Mouse (Mus musculus): ENCODE results near the gene Wdr81. TPM values are rescaled to one million over a fixed set of nuclear protein-coding genes. Genes with fewer than 3 reads are reported as not detected.

The Wdr81 gene
- polyA plus RNA-seq, 1 experiment, result 12.8 TPM

DNA sequence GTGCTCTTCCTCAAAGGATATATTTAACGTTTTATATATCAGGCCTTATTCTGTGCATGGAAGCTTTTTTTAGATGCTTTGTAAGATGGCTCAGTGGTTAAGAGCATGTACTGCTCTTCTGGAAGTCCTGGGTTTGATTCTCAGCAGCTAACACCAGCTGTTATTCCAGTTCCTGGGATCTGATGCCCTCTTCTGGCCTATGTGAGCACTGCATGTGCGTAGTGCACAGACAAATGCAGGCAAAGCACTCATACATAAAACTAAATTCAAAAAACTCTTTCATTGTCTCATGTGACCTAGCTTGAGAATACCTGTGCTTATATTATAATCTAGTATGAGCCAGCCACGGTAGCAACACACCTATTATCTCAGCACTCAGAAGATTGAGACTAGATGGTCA, 47.7 kb downstream of the Wdr81 start:
- TF ChIP-seq CTCF (IDR thresholded peaks at IDR 0.05; ENCODE audit: extremely low read depth, insufficient read depth, low read length), result peak; percentile 45; the same call in 1 of the 2 replicates
- no peak for TF ChIP-seq POLR2A (IDR thresholded peaks at IDR 0.05; ENCODE audit: extremely low read depth, insufficient read depth, low read length)
- H3K27ac ChIP-seq (ENCODE audit: insufficient read depth, low read length), result no peak overlapping the region
- H3K4me3 ChIP-seq (ENCODE audit: insufficient read depth, low read length), result no peak overlapping the region
- no peaks in the 10 kb centered on the region; the same call in 1 of the 2 replicates for H3K4me1 ChIP-seq (ENCODE audit: control insufficient read depth, insufficient read depth, low read length)

DNA sequence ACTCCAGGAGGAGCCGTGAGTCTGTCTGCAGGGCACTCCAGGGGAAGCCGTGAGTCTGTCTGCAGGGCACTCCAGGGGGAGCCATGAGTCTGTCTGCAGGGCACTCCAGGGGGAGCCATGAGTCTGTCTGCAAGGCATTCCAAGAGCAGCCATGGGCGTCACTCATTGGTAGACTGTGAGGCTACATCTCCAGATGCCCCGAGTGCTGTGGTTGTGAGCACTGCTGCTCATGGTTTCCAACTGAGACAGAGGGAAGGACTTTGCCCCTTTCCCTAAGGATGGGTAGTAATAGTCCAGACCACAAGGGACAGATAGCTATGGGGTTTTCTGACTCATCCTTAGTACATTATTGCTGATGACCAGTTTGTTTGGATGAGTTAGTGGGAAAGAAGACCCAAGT, 48.4 kb downstream of the Wdr81 start:
- TF ChIP-seq CTCF (IDR thresholded peaks at IDR 0.05; ENCODE audit: extremely low read depth, insufficient read depth, low read length), result no peak
- no peak for TF ChIP-seq POLR2A (IDR thresholded peaks at IDR 0.05; ENCODE audit: extremely low read depth, insufficient read depth, low read length)
- H3K4me3 ChIP-seq (ENCODE audit: insufficient read depth, low read length), result no peak overlapping the region
- H3K4me1 ChIP-seq (ENCODE audit: control insufficient read depth, insufficient read depth, low read length), result no peaks in the 10 kb centered on the region; the same call in 1 of the 2 replicates
- H3K27ac ChIP-seq (ENCODE audit: insufficient read depth, low read length), result no peak overlapping the region

DNA sequence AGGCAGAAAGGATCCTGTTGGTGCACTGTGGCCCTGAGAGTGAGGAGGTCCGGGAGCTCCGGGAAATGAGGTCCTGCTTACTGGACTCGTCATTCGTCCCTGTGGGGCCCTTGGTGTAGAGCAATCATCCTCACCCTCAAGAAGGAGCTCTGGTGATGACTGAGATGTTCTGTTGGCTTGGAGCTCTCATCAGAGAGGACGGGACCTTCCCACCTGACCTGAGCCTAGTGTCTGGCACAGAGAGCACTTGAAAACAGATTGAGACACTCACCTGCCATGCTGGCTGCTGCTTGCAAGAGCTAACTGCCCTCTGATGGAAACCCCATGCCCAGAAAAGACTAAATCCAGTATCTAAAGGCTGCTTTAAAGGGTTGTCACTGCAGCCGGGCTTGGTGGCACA, 49.7 kb downstream of the Wdr81 start:
- TF ChIP-seq POLR2A (IDR thresholded peaks at IDR 0.05; ENCODE audit: extremely low read depth, insufficient read depth, low read length), result no peak
- TF ChIP-seq CTCF (IDR thresholded peaks at IDR 0.05; ENCODE audit: extremely low read depth, insufficient read depth, low read length), result no peak
- H3K4me1 ChIP-seq (ENCODE audit: control insufficient read depth, insufficient read depth, low read length), result peaks cover 1% of the 10 kb centered on the region
- no peak overlapping the region for H3K27ac ChIP-seq (ENCODE audit: insufficient read depth, low read length)
- H3K4me3 ChIP-seq (ENCODE audit: insufficient read depth, low read length), result no peak overlapping the region

DNA sequence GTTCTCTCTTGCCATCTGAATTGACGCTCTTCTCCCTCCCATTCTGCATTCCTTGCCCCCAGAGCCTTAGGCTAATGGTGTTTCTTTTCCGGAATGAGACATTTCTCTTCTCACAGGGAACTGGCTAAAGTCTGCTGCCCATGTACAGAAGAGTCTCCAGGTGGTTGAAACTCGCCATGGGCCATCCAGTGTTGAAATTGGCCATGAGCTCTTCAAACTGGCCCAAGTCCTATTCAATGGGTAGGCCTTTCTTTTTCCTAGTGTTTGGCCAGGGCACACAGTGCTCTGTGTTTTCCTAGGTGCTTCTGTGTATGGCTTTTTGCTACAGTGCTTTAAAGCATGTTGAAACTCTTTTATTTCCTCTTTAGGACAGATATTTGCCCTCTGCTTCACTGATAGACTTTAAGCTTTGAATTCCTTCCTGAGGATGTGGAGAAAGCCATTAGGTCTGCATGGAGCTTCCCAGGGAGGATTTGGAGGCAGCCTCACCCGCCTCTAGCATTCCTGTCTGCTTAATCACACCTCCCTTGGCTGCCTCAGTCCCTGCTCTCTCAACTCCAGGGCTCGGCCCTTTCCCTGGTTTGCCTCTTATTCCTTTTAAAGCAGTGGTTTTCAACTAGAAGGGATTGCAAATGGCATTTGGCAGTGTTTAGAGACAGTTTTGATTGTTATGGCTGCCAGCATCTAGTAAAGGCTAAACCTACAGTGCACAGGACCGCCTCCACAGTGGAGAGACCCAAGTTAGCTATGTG, 51.0 kb downstream of the Wdr81 start:
- TF ChIP-seq POLR2A (IDR thresholded peaks at IDR 0.05; ENCODE audit: extremely low read depth, insufficient read depth, low read length) (no peak), CTCF (IDR thresholded peaks at IDR 0.05; ENCODE audit: extremely low read depth, insufficient read depth, low read length) (no peak)
- H3K27ac ChIP-seq (ENCODE audit: insufficient read depth, low read length), result no peak overlapping the region
- H3K4me1 ChIP-seq (ENCODE audit: control insufficient read depth, insufficient read depth, low read length), result peaks cover 7% of the 10 kb centered on the region
- no peak overlapping the region for H3K4me3 ChIP-seq (ENCODE audit: insufficient read depth, low read length)

DNA sequence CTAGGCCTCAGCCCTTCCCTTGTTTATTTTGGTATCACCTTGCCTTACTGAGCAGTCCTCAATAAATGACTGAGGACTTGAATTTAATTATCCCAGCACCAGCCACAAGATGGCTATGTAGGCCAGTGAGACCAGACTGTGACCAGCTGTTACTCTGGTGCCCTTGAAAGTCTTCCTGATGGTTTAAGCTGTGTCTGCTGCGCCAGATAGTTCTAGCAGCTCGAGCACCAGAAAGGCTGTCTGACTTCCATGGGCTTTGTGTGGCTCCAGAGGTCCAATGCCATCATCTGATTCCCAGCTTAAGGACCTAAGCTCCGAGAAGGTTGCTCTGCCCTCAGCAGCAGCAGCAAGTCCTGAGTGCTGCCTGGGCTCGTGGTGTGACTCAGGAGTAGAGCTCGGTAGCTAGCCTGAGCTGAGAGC, 52.2 kb downstream of the Wdr81 start:
- peaks cover 8% of the 10 kb centered on the region for H3K4me1 ChIP-seq (ENCODE audit: control insufficient read depth, insufficient read depth, low read length)
- no peak overlapping the region for H3K4me3 ChIP-seq (ENCODE audit: insufficient read depth, low read length)
- no peak for TF ChIP-seq POLR2A (IDR thresholded peaks at IDR 0.05; ENCODE audit: extremely low read depth, insufficient read depth, low read length)
- TF ChIP-seq CTCF (IDR thresholded peaks at IDR 0.05; ENCODE audit: extremely low read depth, insufficient read depth, low read length), result peak; percentile 77
- no peak overlapping the region for H3K27ac ChIP-seq (ENCODE audit: insufficient read depth, low read length)

DNA sequence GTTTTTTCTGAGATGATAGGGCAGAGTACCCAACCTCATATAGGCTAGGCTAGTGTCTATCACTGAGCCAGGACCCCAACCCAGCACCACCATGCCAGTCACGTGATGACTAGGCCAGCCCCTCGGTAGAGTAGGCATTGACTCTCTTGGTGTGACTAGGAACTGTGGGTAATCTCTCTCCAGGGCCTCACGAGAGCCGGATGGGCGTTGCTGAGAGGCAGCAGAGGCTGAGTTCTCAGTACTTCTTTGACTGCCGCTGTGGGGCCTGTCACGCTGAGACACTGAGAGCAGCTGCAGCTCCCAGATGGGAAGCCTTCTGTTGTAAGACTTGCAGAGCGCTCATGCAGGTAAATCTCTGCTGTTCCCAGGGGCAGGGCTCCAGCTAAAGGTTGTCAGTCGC, 54.4 kb downstream of the Wdr81 start:
- peaks cover 8% of the 10 kb centered on the region for H3K4me1 ChIP-seq (ENCODE audit: control insufficient read depth, insufficient read depth, low read length)
- H3K4me3 ChIP-seq (ENCODE audit: insufficient read depth, low read length), result no peak overlapping the region
- no peak for TF ChIP-seq CTCF (IDR thresholded peaks at IDR 0.05; ENCODE audit: extremely low read depth, insufficient read depth, low read length)
- no peak for TF ChIP-seq POLR2A (IDR thresholded peaks at IDR 0.05; ENCODE audit: extremely low read depth, insufficient read depth, low read length)
- no peak overlapping the region for H3K27ac ChIP-seq (ENCODE audit: insufficient read depth, low read length)

DNA sequence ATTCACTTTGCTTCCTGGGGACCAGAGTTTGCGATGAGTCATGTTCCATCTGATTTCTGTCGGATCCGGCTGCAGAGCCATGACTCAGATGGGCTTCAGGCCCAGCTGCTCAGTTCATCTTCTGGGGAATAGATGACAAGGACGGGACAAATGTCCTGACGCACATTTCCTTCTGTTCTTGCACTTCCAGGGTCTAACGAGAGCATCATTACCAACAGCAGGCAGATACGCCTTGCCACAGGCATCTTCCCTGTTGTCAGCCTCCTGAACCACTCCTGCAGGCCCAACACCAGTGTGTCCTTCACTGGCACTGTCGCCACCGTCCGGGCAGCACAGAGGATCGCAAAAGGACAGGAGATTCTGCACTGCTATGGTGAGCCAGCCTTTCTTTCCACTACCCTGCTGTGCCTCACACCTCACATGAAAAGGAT, 55.1 kb downstream of the Wdr81 start:
- peaks cover 8% of the 10 kb centered on the region for H3K4me1 ChIP-seq (ENCODE audit: control insufficient read depth, insufficient read depth, low read length)
- 0 out of 2 replicates have a peak overlapping the region, but pooled peaks have one; percentile 1 for H3K27ac ChIP-seq (ENCODE audit: insufficient read depth, low read length)
- H3K4me3 ChIP-seq (ENCODE audit: insufficient read depth, low read length), result no peak overlapping the region
- TF ChIP-seq CTCF (IDR thresholded peaks at IDR 0.05; ENCODE audit: extremely low read depth, insufficient read depth, low read length) (no peak), POLR2A (IDR thresholded peaks at IDR 0.05; ENCODE audit: extremely low read depth, insufficient read depth, low read length) (no peak)

DNA sequence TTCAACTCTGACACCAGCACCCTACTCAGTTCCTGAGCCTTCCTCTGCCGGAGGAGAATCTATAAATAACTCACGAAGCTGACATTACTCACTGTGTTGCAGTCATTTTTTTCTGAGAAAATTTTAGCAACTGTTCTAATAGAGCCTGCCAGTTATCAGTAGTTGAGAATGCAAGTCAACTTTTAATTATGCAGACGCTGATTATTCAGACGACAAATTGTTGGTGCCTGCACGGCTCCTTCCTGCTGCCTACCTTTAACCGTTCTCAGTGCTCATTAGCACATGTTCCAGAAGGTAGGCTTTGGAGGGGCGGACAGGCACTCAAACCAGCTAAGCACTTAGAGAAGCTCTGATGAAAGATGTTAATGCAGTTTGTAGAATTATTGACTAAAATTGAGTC, 57.1 kb downstream of the Wdr81 start:
- no peak overlapping the region for H3K4me3 ChIP-seq (ENCODE audit: insufficient read depth, low read length)
- peaks cover 8% of the 10 kb centered on the region for H3K4me1 ChIP-seq (ENCODE audit: control insufficient read depth, insufficient read depth, low read length)
- TF ChIP-seq CTCF (IDR thresholded peaks at IDR 0.05; ENCODE audit: extremely low read depth, insufficient read depth, low read length) (no peak), POLR2A (IDR thresholded peaks at IDR 0.05; ENCODE audit: extremely low read depth, insufficient read depth, low read length) (no peak)
- H3K27ac ChIP-seq (ENCODE audit: insufficient read depth, low read length), result no peak overlapping the region

DNA sequence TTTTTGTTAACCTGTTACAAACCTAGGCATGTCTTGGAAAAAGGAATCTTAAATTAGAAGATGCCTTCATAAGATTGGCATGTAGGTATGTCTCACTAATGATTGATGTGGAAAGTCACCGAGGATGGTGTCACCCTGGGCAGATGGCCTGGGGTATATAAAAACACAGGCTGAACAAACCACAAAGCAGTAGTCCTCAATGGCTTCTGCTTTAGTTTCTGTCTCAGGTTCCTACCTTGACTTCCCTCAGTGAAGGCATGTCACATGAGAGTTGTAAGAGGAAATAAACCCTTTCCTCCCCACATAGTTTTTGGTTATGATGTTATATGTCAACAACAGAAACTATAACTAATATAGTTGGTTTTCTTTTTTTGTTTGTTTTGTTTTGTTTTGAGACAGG, 58.9 kb downstream of the Wdr81 start:
- TF ChIP-seq CTCF (IDR thresholded peaks at IDR 0.05; ENCODE audit: extremely low read depth, insufficient read depth, low read length), result no peak
- no peak for TF ChIP-seq POLR2A (IDR thresholded peaks at IDR 0.05; ENCODE audit: extremely low read depth, insufficient read depth, low read length)
- no peak overlapping the region for H3K27ac ChIP-seq (ENCODE audit: insufficient read depth, low read length)
- no peak overlapping the region for H3K4me3 ChIP-seq (ENCODE audit: insufficient read depth, low read length)
- H3K4me1 ChIP-seq (ENCODE audit: control insufficient read depth, insufficient read depth, low read length), result peaks cover 8% of the 10 kb centered on the region

Other genes starting within 250 kb of the Wdr81 start
- 31.6 and 36.1 TPM in 2 replicates for gene Rpa1, start 106.4 kb downstream of the Wdr81 start, polyA plus RNA-seq (2012; rRNA removed)
- 9.5 and 10.0 TPM in 2 replicates for gene Smyd4, start 106.3 kb downstream of the Wdr81 start, polyA plus RNA-seq (2012; rRNA removed)
- gene Serpinf1, start 32.0 kb downstream of the Wdr81 start, polyA plus RNA-seq (2012; rRNA removed), result 13.7 and 15.9 TPM in 2 replicates
- 0.15 and 0.26 TPM in 2 replicates for gene Serpinf2, start 15.1 kb downstream of the Wdr81 start, polyA plus RNA-seq (2012; rRNA removed)
- gene Tlcd2, start 7.0 kb upstream of the Wdr81 start, polyA plus RNA-seq (2012; rRNA removed), result 0.89 and 1.3 TPM in 2 replicates
- 88.8 and 89.2 TPM in 2 replicates for gene Prpf8, start 32.1 kb upstream of the Wdr81 start, polyA plus RNA-seq (2012; rRNA removed)
- 2.8 TPM in 2 replicates for gene Rilp, start 55.4 kb upstream of the Wdr81 start, polyA plus RNA-seq (2012; rRNA removed)
- gene Scarf1, start 58.8 kb upstream of the Wdr81 start, polyA plus RNA-seq (2012; rRNA removed), result 2.7 and 3.2 TPM in 2 replicates
- gene Slc43a2, start 77.0 kb upstream of the Wdr81 start, polyA plus RNA-seq (2012; rRNA removed), result 32.0 and 34.3 TPM in 2 replicates
- 259 TPM in 2 replicates for gene Pitpna, start 133.4 kb upstream of the Wdr81 start, polyA plus RNA-seq (2012; rRNA removed)
- 66.1 and 68.9 TPM in 2 replicates for gene Inpp5k, start 176.3 kb upstream of the Wdr81 start, polyA plus RNA-seq (2012; rRNA removed)
- 17.7 and 19.0 TPM in 2 replicates for gene Myo1c, start 195.8 kb upstream of the Wdr81 start, polyA plus RNA-seq (2012; rRNA removed)
- 80.5 and 82.5 TPM in 2 replicates for gene Crk, start 224.5 kb upstream of the Wdr81 start, polyA plus RNA-seq (2012; rRNA removed)

Measured in cortical plate, adult 2 months (tissue).